Mouse (Mus musculus) spleen, postnatal 10 days (tissue): Measurements from ENCODE around the gene Mrpl30.

Experiments
- DNase-seq, 2 experiments: peaks; one replicate each; pipeline ENCODE4 v3.0.0; 2021 to 2022; ENCODE audit warnings: low spot score in 2 of 2

Mrpl30 gene

DNA sequence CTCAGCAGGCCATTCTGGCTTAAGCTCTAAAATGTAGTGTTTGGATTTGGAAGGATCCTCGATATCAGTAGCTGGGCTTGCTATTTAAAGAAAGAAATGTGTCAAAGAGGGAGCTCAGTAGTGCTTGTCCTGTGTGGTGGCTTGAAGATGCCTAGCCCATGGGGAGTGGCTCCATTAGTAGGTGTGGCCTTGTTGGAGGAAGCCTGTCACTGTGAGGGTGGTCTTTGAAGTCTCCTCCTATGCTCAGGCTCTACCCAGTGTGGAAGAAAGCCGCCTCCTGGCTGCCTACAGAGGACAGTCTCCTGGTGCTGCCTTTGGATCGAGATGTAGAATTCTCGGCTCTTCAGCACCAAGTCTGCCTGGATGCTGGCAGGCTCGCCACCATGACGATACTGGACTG lies 10.0 kb downstream of the Mrpl30 start:
- DNase-seq, result no peak

DNA sequence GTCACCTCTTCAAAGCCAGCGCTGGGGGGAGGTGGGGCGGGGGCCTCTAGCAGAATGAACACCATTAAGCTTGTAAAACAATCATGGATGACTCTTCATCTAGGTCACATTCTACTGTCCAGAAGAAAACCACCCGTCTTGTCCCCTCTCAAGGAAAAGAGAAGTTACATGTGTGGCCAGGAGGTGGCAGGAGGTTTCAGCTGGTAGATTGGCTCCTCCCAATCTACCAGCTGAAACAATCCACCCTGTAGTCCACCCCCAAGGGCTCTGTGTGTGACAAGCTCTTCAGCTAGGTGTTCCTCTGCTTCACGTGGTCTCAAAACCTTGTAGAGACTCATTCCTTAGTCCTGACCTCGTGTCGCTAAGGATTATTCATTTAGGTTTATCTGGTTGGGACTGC lies 12.9 kb downstream of the Mrpl30 start:
- DNase-seq, result peak in 1 of 2 experiments; percentile 35

DNA sequence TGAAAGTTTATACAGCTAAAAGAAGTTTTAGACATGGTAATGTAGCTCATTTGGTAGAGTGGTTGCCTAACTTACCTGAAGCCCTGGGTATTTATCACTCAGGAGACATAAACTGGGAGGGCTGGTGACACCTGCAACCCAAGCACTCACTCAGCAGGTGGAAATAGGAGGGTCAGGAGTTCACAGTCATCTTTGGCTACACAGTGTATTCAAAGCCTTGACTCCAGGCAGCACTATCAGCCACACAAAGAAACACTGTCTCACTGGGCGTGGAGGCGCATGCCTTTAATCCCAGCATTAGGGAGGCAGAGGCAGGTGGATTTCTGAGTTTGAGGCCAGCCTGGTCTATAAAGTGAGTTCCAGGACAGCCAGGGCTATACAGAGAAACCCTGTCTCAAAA lies 22.5 kb downstream of the Mrpl30 start:
- no peak for DNase-seq

DNA sequence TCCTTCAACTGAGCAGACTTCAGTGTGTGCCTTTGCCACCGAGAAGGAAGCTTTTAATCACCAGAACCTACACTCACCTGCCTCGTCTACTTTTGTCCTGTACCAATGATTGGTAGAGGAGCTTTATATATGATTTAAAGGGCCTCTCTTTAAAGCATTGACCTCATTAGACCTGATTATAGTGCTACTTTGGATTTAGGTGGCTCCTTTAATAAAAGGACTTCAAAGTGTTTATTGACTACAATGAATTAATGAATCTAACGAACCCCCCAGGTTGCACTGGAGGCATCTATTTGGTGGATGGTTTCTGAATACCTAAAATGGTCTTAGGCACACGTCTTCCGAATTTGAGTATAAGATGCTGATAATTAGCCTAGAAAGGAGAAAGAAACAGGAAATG lies 26.1 kb downstream of the Mrpl30 start, which contains the start of gene Lyg2:
Gene Lyg2 (minus strand): TSS at position 101 of the 400 bp plus-strand sequence.
- no peak for DNase-seq

DNA sequence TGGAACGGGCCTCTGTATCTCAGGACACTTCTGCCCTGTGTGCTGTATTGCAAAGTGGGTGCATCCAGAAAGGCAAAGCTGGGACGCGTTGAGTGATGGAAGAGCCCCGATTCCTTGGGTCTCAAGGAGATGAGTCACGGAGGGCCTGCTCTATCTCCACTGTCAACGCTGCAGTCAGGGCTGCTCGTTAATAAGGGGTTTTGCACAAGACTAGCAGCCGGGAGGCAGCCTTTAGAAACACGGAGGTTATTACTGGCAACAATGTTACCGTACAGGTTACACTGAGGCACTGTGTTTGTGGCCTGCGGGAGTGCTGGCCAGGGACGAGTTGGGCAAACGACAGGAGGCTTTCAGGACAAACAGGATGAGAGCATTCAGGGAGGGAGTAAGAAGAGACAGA lies 27.4 kb downstream of the Mrpl30 start:
- DNase-seq, result no peak

DNA sequence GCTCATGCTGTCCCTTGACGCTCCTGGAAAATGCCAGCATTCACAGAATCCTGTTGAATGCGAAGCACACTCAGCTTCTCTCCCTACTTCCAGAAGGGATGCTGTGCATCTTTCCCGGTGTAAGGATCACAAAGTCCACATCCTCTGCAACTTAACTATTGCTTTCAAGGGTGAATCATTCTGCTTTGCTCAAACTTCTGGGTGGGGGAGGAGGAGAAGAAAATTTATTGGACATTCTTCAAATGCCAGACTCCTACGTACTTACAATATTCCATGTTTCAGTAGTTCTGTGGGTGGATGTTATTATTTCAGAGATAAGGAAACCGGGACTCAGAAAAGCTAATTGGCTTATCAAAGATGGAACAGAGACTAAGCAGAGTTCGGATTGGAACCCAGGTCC lies 27.8 kb downstream of the Mrpl30 start:
- no peak for DNase-seq

DNA sequence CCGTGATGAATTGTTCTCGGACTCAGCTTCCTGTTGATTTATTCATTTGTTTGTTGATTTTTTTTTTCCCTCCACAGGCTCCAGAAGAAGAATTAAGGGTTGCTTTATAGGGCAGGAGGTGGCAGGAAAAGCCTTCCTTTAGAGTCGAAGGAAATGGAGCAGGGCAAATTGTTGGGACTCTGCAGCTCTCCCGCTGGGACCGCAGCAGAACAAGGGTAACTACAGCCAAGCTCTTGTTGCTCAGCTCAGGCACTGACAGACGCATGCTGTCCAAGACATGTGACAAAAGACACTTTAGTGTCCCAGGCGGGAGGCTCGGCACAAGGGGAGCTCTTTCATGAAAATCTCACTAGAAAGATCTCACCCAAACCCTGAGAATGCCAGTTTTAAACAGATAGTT lies 32.3 kb downstream of the Mrpl30 start:
- no peak for DNase-seq

DNA sequence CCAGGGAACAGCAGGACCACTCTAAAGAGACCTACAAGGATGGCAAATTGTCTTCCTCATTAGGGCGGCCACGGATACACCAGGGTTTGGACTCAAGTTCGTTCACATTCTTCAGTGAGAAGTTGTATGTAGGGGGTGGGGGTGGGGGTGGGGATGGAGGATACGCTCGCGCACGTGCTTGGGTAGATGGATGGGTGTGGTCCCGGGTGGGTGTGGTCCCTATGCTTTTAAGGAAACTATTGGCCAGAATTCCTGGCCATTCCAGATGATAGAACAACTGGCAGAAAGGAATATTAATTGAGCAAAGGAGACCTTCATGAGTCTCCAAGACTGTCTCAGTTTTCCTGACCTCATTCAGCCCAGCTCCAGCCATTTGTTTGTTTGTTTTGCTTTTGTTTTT lies 35.7 kb downstream of the Mrpl30 start:
- no peak for DNase-seq

DNA sequence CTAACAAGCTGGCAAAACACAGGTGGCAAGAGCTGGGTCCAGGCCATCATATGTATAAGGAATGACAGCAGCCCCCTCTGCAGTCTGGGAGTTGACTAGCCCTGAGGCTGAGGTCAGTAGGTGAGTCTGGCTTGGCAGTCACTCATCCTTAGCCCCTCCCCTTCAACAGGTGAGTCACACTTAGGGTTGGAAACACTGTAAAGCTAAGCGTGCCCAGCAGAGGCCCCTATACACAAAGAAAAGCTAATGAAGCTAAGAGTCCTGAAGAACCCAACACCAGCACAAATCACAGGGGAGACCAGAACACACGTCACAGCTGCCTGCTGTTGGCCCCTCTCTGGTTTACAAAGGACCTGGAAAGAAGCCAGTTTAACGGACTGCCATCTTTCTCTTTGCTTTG lies 41.5 kb downstream of the Mrpl30 start:
- no peak for DNase-seq
